Mouse (Mus musculus) yolk sac, embryonic 10.5 days (tissue): ENCODE data around the gene Plcd1.

Experiments used
- DNase-seq: peaks from one replicate; pipeline ENCODE4 v3.0.0-alpha.2; 2017; ENCODE audit warnings: low spot score

Gene Plcd1

GRCm38 (mm10) chr9:119053964-119054576, 39.2 kb downstream of the Plcd1 start:
- no peak for DNase-seq

- DNase-seq = peak; percentile 84
Measured at GRCm38 (mm10) chr9:119052154-119052944, 41.0 kb downstream of the Plcd1 start, which contains the start of gene Vill. TSS of gene Vill (plus strand) at chr9:119052778.

- no peak for DNase-seq
Measured at GRCm38 (mm10) chr9:119051158-119051557, 42.1 kb downstream of the Plcd1 start.

DNA sequence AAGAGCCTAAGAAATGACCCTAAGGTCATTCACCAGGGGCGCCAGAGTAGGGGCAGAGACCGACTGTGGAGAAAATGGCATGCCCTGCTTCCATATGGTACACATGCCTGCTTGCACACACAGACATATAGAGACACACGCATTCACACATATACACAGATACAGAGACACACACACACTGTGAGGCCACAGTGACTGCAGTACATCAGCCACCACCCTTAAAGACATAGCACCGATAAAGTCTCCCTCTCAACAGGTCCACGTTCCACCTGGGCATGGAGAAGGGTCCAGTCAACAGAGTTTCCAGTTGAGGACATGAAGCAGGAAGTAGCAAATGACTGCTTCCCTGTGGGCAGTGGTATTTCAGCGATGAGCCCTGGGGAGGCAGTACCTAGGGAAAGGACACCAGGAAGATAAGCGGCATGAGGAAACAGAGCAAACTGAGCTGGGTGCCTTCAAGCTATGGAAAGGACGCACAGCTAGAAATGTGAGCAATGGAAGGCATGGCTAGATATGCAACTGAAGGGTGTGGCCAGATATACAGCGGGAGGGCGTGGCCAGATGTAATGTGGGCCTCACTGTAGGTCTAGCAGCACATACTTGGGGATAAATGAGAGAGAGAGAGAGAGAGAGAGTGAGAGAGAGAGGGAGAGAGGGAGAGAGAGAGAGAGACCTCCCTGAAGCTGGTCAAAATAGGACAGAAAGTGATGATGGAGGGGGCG, 45.0 kb downstream of the Plcd1 start:
- no peak for DNase-seq

GRCm38 (mm10) chr9:119040101-119040775, 53.1 kb downstream of the Plcd1 start:
- no peak for DNase-seq

DNA sequence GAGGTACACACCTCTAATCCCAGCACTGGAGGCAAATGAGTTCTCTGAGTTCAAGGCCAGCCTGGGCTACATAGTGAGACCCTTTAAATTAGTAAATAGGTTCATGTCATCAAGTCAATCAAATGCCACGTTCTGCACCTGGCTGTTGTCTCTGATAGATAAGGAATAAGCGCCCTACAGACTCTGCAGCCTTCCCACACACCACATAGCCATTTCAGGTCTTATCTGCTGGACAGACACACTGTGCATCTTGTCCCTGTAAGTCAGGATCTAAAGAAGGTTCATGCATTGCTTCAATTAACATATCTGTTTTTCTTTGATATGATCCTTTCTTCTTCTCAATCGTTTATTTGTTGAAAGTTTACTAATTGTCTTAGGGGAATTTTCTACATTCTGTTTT, 54.7 kb downstream of the Plcd1 start:
- no peak for DNase-seq

GRCm38 (mm10) chr9:119037076-119037730, 56.1 kb downstream of the Plcd1 start:
- no peak for DNase-seq

DNA sequence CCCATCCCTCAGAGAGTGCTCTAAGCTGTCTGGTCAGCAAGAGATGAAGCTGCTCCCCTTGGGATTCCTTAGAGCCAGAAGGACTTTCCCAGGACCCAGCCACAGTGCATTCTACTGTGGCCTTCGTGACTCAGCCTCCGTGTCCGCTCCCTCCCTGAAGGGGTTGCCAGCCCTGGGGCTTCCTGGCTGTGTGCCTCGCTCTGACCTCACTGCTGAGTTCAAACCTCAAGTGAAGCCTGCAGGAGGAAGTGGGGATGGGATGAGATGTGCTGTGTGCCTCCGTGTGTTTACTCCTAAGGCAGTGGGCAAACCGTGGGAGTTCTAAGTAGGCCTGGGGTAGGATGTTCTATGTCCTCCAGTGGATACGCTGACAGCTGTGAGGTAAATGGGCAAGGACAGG, 57.5 kb downstream of the Plcd1 start:
- DNase-seq = peak; percentile 11

- DNase-seq = no peak
Measured at GRCm38 (mm10) chr9:119034676-119035665, 58.3 kb downstream of the Plcd1 start.

DNA sequence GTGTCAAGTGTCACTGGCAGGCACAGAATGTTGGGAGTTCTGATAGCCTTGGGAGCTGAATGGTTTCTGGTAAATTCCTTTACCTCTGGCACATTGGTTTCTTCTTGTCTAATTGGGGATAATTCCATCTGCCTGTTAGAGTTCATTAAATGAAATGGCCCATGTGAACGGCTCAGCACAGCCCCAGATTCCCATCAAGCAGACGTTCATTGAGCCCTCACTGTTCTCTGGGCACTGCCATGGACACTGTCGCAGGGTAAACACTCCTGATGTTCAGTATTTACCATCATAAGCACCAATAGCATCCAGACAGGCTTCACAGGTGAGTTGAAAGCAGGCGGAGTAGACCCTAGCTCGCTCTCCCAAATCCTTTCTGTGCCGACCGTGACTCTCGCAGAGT, 59.2 kb downstream of the Plcd1 start:
- DNase-seq = no peak

- DNase-seq = no peak
Measured at GRCm38 (mm10) chr9:119033111-119033921, 60.0 kb downstream of the Plcd1 start.

- no peak for DNase-seq
Measured at GRCm38 (mm10) chr9:119032538-119032937, 60.8 kb downstream of the Plcd1 start.

DNA sequence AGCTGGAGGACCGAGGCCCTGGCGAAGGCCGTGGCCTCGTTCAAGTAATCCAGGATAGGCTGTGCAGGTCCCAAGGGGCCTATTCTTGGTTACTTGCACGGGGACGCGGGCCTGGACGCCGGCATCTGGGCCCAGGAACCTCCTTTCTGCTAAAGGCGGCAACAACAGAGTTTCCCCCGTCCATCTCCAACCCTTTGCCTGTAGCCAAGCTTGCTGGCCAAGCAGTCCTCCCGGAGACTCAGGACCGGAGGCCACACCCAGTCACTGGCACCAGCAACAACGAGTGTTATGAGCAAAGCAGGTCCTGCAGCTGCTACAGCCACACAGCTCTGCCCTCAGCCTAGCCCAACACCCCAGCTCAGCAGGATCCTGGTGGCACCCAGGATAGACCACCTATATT, 61.5 kb downstream of the Plcd1 start:
- DNase-seq = no peak

- no peak for DNase-seq
Measured at GRCm38 (mm10) chr9:119031038-119031437, 62.3 kb downstream of the Plcd1 start.

GRCm38 (mm10) chr9:119029568-119029967, 63.7 kb downstream of the Plcd1 start:
- DNase-seq = no peak

DNA sequence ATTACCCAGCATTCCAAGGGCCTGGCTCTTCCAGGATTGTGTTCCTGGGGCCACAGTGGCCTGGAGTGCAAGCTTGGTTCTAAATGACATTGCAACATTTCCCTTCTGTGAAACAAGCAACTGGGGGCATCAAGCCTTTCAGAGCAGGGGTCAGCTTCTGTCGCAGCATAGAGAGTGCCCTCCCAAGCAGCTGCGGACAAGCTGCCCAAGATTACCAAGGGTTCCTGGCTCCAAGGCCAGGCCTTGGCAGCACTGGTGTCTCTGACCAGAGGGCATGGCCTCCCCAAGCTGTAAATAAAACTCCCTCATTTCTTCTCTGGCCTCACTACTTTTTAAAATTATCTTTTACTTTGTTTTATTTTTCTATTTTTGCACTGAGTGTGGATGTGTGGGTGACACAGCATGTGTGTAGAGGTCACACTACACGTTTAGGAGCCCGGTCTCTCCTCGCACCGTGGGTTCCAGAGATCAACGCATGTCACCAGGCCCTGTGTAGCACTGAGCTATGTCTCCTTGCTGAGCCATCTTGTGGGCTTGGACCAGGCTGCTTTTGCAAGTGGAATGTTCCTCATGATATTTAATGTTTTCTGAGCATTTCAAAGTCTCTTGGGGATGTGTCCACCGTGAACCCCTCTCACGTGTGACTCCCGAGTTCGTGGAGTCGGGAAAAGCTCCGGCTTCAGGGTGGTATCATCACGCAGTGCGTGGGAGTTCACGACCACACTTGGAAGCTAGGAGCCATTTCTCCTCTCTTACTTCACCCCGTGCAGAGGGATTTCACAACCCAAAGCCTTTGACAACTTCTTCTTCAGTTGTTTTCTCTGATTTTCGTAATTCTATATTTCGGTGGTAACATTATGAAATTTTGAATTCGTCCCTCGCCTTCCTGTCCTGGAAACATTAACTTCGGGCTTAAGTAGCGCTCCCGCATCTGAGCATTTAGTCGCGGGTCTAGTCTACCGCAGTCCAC, 64.8 kb downstream of the Plcd1 start:
- no peak for DNase-seq

- no peak for DNase-seq
Measured at GRCm38 (mm10) chr9:119027337-119027736, 66.0 kb downstream of the Plcd1 start.

GRCm38 (mm10) chr9:119025832-119026331, 67.4 kb downstream of the Plcd1 start:
- DNase-seq = no peak
